Mouse (Mus musculus) brain, embryonic 14.5 days (tissue): ENCODE data around the gene Kcnh2.

Experiments used
- CTCF ChIP-seq: fragments of 200-500 bp; IDR thresholded peaks from 2 replicates; pipeline ENCODE4 v1.5.1; 2012; ENCODE audit warnings: inconsistent platforms, mild to moderate bottlenecking, moderate library complexity, borderline replicate concordance; ENCODE audit not compliant: insufficient read depth, insufficient read length; ENCODE audit errors: extremely low read depth
- POLR2A ChIP-seq: fragments of 200-500 bp; IDR thresholded peaks from 2 replicates; pipeline ENCODE4 v1.6.1; 2012; ENCODE audit warnings: mild to moderate bottlenecking, inconsistent platforms, borderline replicate concordance; ENCODE audit not compliant: poor library complexity, insufficient read depth, insufficient read length, severe bottlenecking; ENCODE audit errors: extremely low read depth

- TF ChIP-seq POLR2A: no peak
- no peak for TF ChIP-seq CTCF
Measured at GRCm38 (mm10) chr5:24352251-24352859, 951 bp upstream of the Kcnh2 start.
